Mouse (Mus musculus) neural tube, embryonic 10.5 days (tissue): ENCODE measurements around the gene Gna14.
A peak's percentile ranks its signal among the peaks of the same experiment; 100 is the strongest.

Experiments used
- DNase-seq: peaks from one replicate; pipeline ENCODE4 v3.0.0-alpha.2; 2017; ENCODE audit warnings: low spot score; ENCODE audit errors: extremely low spot score

Gene Gna14

DNA sequence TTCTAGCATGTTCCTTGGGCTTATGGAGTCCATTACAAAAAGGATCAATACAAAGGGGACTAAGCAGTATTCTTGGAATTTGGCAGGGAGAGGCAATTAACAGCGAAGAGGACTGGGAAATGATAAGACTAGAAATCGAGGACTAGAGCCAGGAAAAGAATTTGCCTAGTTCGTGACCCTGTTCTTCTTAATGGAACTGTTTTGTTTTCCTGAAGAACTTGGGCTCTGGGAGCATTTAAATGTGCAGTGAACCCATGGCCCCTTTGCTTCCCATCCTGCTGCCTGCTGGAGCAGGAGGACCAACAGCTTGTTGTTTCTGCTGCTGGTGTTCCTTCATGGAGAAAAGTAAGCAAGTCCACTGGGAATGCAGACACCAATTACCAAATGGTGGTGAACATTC is 15.3 kb downstream of the Gna14 start:
- DNase-seq: no peak

DNA sequence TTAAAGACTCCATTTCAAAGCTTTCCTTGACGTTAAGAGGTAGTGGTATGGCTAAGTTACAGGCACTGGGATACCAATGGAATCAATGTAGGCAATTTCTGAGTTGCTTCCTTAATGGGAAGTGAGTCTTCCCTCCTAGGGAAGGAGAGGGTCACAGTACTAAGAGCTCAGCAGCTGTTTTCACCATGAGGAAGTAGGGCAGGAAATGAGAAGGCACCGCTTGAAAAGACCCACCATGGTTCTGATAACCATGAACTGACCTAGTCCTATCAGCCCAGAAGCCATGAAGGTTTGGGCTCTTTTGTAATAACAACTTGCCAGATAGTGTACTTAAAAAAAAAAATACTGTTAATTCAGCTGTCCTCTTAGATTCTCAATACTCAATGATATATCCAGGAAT is 20.6 kb downstream of the Gna14 start:
- DNase-seq: no peak

DNA sequence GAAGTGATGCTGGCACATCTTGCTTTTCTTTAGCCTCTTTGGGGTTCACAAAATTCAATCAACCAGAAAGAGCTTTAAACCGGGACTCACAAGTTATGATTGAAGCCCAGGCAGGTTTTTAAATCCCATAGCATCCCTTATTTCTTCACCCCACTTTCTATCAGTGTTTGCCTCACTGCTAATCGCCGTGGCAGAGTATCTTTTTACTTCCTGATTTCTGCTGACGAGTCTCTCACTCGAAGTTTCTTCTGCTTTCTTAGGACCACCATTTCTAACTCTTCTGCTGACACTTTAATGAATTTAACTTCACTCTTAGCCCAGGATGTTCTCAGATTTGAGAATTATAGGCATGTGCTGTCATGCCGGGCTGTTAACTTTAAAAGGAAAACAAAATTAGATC is 21.6 kb downstream of the Gna14 start:
- DNase-seq: no peak

DNA sequence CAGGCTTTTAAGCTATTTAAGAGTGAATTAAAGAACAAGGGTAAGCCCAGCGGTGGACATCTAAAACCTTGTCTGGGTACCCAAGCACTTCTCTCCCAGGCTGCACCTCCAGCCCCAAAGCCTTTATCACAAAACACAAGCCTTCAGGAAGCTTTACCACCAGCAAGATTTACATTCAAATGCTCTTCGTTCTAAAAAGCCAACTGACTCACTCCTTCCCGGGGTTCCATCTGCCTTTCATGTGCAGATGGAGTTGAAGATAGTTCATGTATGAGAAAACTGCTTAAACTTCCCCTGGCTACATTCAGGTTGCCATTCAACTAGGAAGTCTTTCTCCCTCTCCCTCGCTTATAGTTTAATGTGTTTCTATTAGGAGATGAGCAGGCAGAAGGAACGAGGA is 23.8 kb downstream of the Gna14 start:
- DNase-seq: no peak

DNA sequence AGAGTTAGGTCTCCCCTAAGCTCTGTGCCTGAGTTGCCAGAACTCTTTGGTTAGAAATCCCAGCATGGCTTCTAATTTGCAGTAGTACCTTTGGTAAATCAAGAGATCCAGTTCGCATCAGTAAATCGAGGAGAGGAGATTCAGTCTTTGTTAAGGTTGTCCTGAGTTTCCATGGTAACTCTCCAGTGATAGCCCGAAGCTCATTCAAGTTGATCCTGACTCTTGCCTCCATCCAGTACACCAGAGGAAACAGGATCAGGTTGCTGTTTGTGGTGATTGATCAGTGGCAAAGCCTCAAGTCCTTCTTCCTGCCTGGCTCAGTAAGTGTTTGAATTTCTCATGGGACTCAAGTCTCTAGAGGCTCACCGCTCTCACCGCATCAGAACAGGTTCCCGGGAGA is 24.7 kb downstream of the Gna14 start:
- no peak for DNase-seq

DNA sequence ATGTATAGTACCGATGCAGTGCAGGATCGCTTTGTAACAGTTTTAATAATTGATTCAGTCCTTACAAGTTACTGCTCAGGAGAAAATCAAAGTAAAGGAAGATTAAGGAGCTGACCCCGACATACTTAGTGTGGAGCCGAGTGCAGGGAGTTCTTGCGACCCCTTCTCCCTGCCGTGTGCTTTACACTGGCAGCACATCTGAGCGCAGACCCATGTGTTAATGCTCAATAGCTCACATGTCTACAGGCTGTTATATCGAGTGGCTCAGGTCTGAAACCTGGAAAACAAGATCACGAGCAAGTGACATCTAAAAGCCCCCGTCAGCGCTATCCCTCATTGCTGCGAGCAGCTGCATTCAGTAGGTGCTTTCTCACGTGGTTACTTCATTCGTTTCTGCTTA is 25.3 kb downstream of the Gna14 start:
- no peak for DNase-seq

DNA sequence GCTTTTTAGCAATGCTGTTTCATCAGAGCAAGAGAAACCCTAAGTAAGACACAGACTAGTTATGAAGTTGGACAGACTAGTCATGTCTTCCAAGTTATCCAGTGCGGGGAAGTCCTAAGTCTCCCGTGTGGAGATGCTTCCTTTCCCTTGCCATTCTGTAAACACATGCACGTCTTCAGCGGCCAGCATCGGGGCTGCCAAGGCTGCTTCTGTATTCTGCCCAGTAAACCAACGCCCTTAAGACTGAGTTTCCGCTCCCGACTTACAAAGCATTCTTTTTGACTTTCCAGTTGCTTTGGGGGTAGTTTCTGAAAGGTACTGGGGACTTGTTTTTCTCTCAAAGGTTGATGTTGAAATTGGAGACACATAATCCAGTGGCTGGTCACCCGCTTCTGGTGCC is 26.9 kb downstream of the Gna14 start:
- DNase-seq: no peak

DNA sequence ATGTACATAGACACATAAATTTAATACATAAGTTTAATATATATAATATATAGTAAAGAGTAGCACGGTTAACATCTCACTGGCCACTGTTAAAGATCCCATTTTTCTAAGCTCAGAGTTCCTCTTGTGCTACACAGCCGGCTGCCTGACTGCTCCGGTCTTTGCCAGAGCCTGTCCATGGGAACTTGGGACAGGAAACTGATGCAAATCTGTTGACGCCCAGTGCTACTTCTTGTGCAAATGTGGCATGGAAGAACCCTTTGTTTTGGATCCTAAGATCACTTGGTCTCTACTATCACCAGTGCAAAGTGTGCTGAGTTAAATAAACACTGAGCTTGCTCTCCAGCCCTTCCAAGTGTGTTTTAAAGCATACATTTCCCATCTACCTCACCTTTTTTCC is 29.2 kb downstream of the Gna14 start:
- no peak for DNase-seq

DNA sequence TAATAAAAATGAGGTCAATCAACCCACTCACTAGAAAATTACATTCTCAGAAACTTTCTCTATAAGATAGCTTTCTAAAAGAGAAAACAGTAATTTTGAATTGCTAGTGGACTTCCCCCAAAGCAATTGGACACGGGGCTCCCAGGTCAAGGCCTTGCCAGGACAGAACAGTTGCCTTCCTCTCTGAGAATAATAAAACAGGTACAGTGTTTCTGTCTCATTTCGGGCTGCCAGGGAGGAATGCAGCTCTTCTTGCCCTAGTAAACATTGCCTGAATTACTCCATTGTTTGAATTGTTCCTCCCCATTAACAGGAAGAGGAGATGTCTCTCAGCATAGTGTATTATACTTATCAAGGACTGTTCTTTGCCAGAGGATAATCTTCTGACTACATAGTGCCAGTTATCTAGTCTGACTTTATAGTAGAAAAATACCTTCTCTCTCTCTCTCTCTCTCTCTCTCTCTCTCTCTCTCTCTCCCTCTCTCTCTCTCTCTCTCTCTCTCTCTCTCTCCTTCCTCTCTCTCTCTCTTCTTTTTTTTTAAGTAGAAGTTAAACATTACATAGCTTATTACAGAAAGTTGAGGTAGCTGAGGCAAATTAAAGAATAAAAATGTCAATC is 33.3 kb downstream of the Gna14 start:
- no peak for DNase-seq

DNA sequence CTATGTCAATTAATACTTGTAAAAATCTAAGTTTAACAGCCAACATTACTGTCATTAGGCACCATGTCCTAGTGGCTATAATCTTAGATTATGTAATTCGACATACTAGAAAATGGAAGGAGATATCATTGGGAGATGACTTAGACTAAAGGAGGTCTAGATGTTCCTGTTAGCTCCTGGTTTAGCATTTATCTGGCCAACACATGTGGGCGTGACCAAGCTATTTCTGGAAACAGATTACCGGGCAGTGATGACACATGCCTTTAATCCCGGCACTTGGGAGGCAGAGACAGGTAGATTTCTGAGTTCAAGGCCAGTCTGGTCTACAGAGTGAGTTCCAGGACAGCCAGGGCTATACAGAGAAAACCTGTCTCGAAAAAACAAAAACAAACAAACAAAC is 37.1 kb downstream of the Gna14 start:
- no peak for DNase-seq

DNA sequence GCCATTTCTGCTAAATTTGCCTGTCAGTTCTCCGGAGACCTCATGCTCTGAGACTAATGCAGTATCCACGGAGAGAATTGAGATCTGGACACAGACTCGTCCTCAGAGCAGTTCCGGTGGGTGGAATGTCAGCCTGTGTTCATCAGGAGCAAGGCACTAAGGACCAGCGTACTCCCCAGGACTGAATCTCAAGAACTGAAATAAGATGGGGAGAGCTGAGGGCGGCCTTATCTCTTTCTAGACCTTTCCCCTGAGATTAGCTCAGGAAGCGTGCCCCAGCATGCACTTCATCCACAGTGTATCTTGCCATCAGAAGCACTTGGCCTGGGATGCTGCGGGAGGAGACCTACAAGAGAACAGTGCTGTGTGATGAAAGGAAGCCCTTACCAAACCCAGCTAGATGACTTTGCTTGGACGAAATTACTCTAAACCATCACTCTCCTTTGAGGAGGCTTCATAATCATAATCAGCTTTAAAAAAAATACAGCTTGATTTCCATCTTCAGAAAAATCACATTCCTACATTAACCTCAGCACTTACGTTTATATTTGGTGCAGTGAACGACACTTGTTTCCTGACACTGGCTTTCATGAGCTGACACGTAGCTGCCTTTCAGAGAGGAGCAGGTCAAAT is 41.9 kb downstream of the Gna14 start:
- no peak for DNase-seq

DNA sequence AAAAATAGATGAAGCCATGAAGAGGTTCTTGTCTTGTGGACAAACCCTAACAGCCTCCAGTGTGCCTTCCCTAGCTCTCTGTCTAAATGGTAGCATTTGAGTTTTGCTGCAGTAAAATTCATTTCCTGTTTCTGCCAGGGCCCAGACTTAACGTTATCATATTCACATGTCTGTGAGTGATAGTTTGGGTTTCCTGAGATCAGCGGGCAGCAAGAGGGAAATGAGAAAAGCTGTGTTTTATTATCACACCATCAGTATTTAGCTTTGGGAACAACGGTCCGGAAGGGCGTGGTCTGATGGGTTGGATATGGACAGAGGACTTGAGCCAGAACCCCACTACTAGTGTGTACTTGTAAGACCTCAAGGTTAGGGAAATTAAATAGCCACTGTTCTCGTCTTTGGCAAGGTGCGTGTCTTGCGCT is 42.6 kb downstream of the Gna14 start:
- DNase-seq: no peak

DNA sequence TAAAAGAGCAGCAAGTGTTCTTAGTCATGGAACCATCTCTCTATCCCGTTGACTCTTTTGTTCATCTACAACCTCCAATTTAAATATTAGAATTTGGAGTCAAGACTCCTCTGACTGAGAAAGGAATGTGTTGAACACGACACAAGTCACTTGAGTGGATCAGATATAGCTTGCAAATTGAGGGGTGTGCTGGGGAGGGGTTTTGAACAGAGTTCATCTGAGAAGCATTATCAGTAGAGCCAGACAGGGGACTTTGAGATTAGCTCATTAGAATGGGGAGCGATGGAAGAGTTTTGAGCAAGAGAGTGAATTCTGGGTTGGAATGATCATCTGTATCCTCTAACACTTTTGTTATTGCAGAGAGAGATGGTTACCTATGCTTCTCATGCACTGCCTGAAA is 46.5 kb downstream of the Gna14 start:
- DNase-seq: no peak

DNA sequence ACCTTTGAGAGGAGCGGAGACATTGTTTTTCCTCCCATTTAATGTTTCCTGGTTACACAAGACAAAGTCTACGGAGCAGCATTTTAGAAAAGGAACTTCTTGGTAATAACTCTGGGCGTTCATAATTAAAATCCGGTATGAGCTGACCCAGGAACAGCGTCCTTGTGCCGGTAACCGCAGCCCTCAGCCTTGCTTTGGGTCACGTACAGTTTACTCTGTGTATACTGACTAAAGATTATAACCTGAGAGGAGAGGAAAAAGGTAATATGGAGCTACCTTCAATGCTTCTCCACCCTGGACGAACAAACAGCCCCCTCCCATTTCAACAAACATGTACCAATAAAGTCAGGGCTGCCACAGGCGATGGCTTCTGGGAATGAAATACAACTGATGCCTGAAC is 48.7 kb downstream of the Gna14 start:
- DNase-seq: no peak

DNA sequence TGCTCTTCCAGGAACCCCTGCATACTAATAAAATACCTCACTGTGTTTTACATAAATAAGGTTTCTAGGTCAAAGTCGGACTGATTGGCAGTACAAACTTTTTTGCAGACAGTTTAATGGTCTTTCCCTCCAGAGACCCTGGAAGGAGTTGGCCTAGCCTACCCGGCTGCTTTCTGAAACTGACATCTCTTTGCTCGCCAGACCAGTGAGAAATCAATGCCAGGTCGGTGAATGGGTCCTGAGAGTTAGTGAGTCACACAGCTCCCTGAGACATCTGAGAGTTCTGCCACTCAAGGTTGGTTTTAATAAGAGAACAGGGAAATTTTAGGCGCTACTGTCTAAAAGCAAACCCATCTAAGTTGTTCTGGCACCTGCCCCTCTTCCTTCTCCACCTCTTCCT is 49.1 kb downstream of the Gna14 start:
- no peak for DNase-seq

DNA sequence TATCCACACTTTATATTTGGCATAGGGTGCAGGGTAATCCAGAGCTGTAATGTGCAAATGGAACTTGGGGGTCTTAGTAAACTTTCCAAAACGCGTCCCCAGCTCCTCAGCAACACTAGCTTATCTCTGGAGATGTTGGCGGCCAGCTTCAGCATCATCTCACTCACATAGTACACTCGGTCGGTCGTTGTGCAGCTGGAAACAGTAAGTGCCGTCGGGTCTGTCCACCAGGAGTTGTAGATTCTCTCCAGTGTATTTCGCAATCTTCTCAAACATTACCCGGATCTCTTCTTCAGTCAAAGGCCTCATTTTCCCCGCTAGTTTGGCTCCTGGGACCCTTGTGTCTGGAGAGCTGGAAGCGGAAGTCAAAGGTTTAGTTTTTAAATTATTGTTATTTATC is 55.2 kb downstream of the Gna14 start:
- DNase-seq: no peak

DNA sequence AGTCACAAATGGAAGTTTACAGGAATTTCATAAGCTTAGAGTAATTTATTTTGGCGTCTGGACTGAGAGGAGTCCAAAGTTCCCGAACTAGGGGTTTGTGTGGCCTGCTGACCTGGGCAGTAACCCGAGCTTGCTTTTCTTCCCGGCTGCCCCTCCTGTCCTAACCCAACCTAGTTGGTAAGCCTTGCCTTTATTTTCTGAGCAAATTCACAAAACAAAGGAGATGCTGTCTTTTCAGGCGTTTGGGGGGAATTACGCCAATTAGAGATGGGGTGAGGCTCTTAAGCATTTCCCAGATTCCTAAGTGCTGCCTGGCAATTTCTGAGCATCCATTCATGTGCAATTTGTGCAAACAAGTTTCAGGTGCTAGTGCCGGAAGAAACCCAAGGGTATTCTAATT is 55.9 kb downstream of the Gna14 start:
- DNase-seq: peak; percentile 13

DNA sequence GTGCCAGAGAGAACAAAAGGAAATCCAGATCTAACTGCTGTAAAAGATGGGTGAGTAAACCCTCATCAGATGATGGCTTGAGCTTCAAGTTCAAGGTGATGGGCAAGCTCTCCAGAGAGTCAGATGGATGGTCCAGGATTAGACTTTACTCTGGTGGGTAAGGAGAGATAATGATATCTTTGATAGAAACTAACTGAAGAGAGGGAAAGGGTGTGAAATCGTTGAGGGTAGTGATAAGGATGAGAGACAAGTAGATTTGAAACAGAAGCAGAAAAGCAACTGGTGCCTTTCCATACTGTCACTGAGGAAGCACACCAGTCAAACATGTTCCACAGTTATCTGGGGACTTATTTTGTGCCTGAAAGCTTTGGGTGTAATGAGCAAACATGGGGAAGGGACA is 56.9 kb downstream of the Gna14 start:
- no peak for DNase-seq

DNA sequence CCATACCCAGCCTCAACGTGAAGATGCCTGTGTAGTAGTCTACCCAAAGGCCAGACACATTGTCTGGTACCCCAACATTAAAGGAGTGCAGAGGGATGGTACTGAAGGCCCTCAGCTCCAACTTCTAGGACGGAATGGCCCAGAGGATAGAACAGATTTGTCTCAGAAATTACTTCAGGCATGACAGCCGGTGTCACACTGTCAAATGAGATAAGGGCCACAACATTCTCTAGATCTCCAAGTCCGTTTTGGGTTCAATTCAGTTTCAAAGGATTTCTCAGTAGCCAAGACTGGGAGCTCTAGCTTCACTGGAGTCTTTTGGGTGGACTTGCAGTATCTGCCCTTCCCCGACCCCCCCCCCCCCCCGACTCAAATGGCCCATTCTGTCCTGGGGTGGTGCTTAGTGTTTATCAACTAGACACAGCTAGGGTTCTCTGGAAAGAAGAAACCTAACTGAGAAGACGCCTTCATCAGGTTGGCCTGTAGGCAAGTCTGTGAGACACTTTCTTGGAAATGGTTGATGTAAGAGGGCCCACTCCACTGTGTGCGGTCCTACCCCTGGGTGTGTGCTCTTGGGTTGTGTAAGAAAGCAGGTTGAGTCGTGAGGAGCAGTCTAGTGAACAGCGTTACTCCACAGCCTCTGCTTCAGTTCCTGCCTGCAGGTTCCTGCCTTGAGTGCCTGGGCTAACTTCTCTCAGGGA is 59.4 kb downstream of the Gna14 start:
- DNase-seq: no peak

DNA sequence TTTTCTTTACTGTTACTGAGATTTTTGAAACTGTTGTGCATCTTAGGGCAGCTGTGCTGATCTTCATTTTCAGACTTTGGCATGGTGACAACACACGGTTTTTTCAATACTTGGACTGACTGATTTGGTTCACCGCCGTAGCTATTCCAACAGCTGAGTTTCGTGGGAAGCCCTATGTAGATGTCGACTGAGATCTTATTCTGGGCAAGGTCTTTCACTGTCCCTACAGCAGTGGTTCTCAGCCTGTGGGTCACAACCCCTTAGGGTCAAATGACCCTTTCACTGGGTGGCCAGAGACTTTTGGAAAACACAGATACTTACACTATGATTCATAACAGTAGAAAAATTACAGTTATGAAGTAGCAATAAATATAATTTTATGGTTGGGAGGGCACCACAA is 60.5 kb downstream of the Gna14 start:
- no peak for DNase-seq

DNA sequence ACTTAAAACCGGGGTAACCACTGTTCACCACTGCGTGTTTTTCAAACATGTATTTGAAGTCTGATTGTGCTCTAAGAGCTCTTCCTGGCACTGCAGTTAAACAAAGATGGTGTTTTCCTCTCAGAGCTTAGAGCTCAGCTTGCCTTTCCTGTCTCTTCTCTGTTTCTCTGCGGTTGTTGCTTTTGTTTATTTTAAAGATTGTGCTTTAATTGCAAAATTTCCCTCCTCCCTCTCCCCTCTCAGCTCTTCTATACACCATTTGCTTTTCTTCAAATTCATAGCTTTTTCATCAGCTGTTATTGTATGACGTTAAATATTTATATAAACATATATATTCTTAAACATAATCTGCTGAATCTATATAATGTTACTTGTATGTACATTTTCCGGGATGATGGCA is 66.5 kb downstream of the Gna14 start:
- DNase-seq: no peak

DNA sequence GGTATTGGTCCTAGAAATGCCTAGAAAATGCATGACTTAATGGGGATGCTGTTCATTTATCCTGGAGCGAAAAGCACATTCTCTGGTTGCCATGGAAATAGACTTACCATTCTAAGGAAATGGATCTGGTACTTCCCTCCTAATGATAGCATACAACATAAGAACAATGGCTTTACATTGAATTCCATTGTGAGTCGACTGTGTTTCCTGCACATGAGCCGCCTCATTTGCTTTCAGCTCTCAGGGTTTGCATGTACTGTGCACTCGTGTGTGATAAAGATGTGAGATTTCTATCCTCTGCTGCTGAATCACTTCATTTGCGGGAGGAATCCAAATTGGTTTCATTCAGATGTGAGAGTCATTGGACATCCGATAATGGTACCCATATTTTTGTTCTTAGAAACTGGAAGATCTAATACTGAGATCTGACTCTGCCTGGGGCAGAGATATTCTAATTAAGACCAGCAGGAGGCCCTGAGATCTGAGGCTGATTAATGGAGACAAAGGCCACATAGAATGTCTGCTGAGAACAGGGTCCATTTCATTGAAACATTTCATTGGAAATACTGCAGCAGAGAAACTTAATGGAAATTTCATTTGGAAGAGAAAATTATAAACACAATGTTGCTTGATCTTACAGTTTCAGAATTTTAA is 71.3 kb downstream of the Gna14 start:
- no peak for DNase-seq
